Mouse (Mus musculus) small intestine, adult 2 months (tissue): ENCODE results near the gene Mpv17. TPM values are rescaled to one million over a fixed set of nuclear protein-coding genes. Genes with fewer than 3 reads are reported as not detected.

Experiments used
- H3K27ac ChIP-seq: fragments of 200-500 bp; 2 replicates; pipeline ENCODE4 v1.5.1; 2012; ENCODE audit warnings: low read depth, low read length, control low read depth, inconsistent platforms; ENCODE audit not compliant: insufficient read depth
- H3K27me3 ChIP-seq: fragments of 200-500 bp; 2 replicates; pipeline ENCODE4 v1.6.1; 2012; ENCODE audit warnings: mild to moderate bottlenecking, moderate library complexity, low read length, inconsistent platforms; ENCODE audit not compliant: control insufficient read depth, insufficient read depth
- H3K36me3 ChIP-seq: fragments of 200-500 bp; 2 replicates; pipeline ENCODE4 v1.6.1; 2012; ENCODE audit warnings: mild to moderate bottlenecking, low read length, control low read depth, inconsistent platforms; ENCODE audit not compliant: control insufficient read depth, insufficient read depth
- H3K4me1 ChIP-seq: fragments of 200-500 bp; 2 replicates; pipeline ENCODE4 v1.6.1; 2012; ENCODE audit warnings: low read length, inconsistent platforms, mixed read lengths; ENCODE audit not compliant: control insufficient read depth, insufficient read depth, insufficient read length
- H3K4me3 ChIP-seq: fragments of 200-500 bp; 2 replicates; pipeline ENCODE4 v1.5.1; 2012; ENCODE audit warnings: low read depth, mild to moderate bottlenecking, control low read depth, inconsistent platforms, low read length, moderate library complexity
- CTCF ChIP-seq: fragments of 200-500 bp; IDR thresholded peaks from 2 replicates; pipeline ENCODE4 v1.5.1; 2012; ENCODE audit warnings: low read depth, mild to moderate bottlenecking, control low read depth, inconsistent platforms, low read length, moderate library complexity, mixed read lengths; ENCODE audit not compliant: insufficient replicate concordance, insufficient read length; ENCODE audit errors: extremely low read depth
- POLR2A ChIP-seq: fragments of 200-500 bp; IDR thresholded peaks from 2 replicates; pipeline ENCODE4 v1.6.1; 2012; ENCODE audit warnings: low read depth, mild to moderate bottlenecking, control low read depth, inconsistent platforms, low read length, moderate library complexity
- WGBS: fragments of 180-500 bp; shearing (Covaris S2); methylation state at CpG from one replicate; pipeline ENCODE4 v1.1.7; 2018; 5-methylcytosine and 5-hydroxymethylcytosine counted together
- polyA plus RNA-seq: library from polyadenylated mRNA; depleted of rRNA; stranded (reverse); fragments of >200 nt; gene quantifications from 2 replicates; pipeline ENCODE4 v1.2.3, GENCODE M21; 2012

The Mpv17 gene
- polyA plus RNA-seq, 1 experiment, result 33.2 TPM

- H3K36me3 ChIP-seq, result peaks cover 5% of the 10 kb centered on the region; the same call in 1 of the 2 replicates
- 84% methylated on average over 4 of the region's 4 CpGs for WGBS
Measured at GRCm38 (mm10) chr5:31149781-31150180, 4.3 kb downstream of the Mpv17 start.

GRCm38 (mm10) chr5:31138968-31139425, 15.1 kb downstream of the Mpv17 start:
- Histone ChIP-seq H3K27me3 (peaks cover 45% of the 10 kb centered on the region), H3K36me3 (peaks cover 3% of the 10 kb centered on the region; the same call in 1 of the 2 replicates), H3K27ac (no peak overlapping the region), H3K4me1 (0 out of 2 replicates have a peak, but pooled peaks cover 3% of the 10 kb centered on the region), H3K4me3 (no peak overlapping the region)
- TF ChIP-seq CTCF, result no peak
- no peak for TF ChIP-seq POLR2A
- WGBS, result 14% methylated on average over 9 of the region's 9 CpGs

More at GRCm38 (mm10) chr5:31149781-31150180, 4.3 kb downstream of the Mpv17 start:
- Histone ChIP-seq H3K27me3 (no peaks in the 10 kb centered on the region), H3K4me1 (peaks cover 4% of the 10 kb centered on the region; the same call in 1 of the 2 replicates), H3K27ac (no peak overlapping the region), H3K4me3 (no peak overlapping the region)
- TF ChIP-seq CTCF, result no peak

GRCm38 (mm10) chr5:31138241-31138967, 15.6 kb downstream of the Mpv17 start, which contains the start of gene Ucn:
Gene Ucn, minus strand, starts transcription at chr5:31138829.
- Histone ChIP-seq H3K27me3 (peaks cover 45% of the 10 kb centered on the region), H3K4me3 (no peak within 1 kb of the TSS), H3K36me3 (peaks cover 2% of the 10 kb centered on the region; the same call in 1 of the 2 replicates), H3K27ac (no peak within 1 kb of the TSS), H3K4me1 (0 out of 2 replicates have a peak, but pooled peaks cover 3% of the 10 kb centered on the region)
- WGBS, result 3% methylated on average over 52 of the region's 52 CpGs
- TF ChIP-seq CTCF (no peak), POLR2A (no peak)

GRCm38 (mm10) chr5:31137658-31138057, 16.4 kb downstream of the Mpv17 start:
- H3K4me1 ChIP-seq, result 0 out of 2 replicates have a peak, but pooled peaks cover 3% of the 10 kb centered on the region
- H3K4me3 ChIP-seq, result no peak overlapping the region
- no peaks in the 10 kb centered on the region; the same call in 1 of the 2 replicates for H3K36me3 ChIP-seq
- TF ChIP-seq CTCF (no peak), POLR2A (no peak)
- no peak overlapping the region for H3K27ac ChIP-seq
- 2% methylated on average over 13 of the region's 13 CpGs for WGBS
- H3K27me3 ChIP-seq, result peaks cover 45% of the 10 kb centered on the region

- H3K36me3 ChIP-seq, result no peaks in the 10 kb centered on the region; the same call in 1 of the 2 replicates
- H3K4me1 ChIP-seq, result 0 out of 2 replicates have a peak, but pooled peaks cover 3% of the 10 kb centered on the region
- H3K4me3 ChIP-seq, result no peak overlapping the region
- peaks cover 45% of the 10 kb centered on the region for H3K27me3 ChIP-seq
- 3% methylated on average over 33 of the region's 33 CpGs for WGBS
- TF ChIP-seq CTCF, result no peak
- TF ChIP-seq POLR2A, result no peak
- H3K27ac ChIP-seq, result no peak overlapping the region
Measured at GRCm38 (mm10) chr5:31136730-31137424, 17.2 kb downstream of the Mpv17 start.

- H3K27me3 ChIP-seq, result no peaks in the 10 kb centered on the region
- no peak overlapping the region for H3K4me3 ChIP-seq
- no peaks in the 10 kb centered on the region for H3K36me3 ChIP-seq
- no peaks in the 10 kb centered on the region for H3K4me1 ChIP-seq
- TF ChIP-seq CTCF (no peak), POLR2A (no peak)
- H3K27ac ChIP-seq, result no peak overlapping the region
- WGBS, result 41% methylated on average over 5 of the region's 5 CpGs
Measured at GRCm38 (mm10) chr5:31126050-31126449, 28.0 kb downstream of the Mpv17 start.

- no peaks in the 10 kb centered on the region for H3K4me1 ChIP-seq
- no peak overlapping the region for H3K4me3 ChIP-seq
- WGBS, result 42% methylated on average over 2 of the region's 2 CpGs
- no peak overlapping the region for H3K27ac ChIP-seq
- no peaks in the 10 kb centered on the region for H3K36me3 ChIP-seq
- H3K27me3 ChIP-seq, result no peaks in the 10 kb centered on the region
- TF ChIP-seq CTCF (no peak), POLR2A (no peak)
Measured at GRCm38 (mm10) chr5:31123481-31123880, 30.6 kb downstream of the Mpv17 start.
